Mouse (Mus musculus) midbrain, embryonic 13.5 days (tissue): ENCODE results near the gene Fig4. TPM values are rescaled to one million over a fixed set of nuclear protein-coding genes. Genes with fewer than 3 reads are reported as not detected.

ENCODE experiments used
- ATAC-seq: fragments of 200-750 bp; cut with Nextera tagmentation; 2 replicates; pipeline ENCODE4 v1.8.0; 2017; ENCODE audit warnings: mild to moderate bottlenecking, moderate TSS enrichment, moderate library complexity
- H3K27ac ChIP-seq: fragments of 300-500 bp; sonication (generic); 2 replicates; pipeline ENCODE4 v1.5.1; 2015; ENCODE audit warnings: inconsistent platforms, mild to moderate bottlenecking, moderate library complexity
- H3K27me3 ChIP-seq: fragments of 300-500 bp; sonication (generic); 2 replicates; pipeline ENCODE4 v1.6.1; 2015; ENCODE audit warnings: mild to moderate bottlenecking, inconsistent platforms
- H3K36me3 ChIP-seq: fragments of 300-500 bp; sonication (generic); 2 replicates; pipeline ENCODE4 v1.6.1; 2015; ENCODE audit warnings: mild to moderate bottlenecking, inconsistent platforms
- H3K4me1 ChIP-seq: fragments of 300-500 bp; sonication (generic); replicated peaks from 2 replicates; pipeline ENCODE4 v1.6.1; 2015; ENCODE audit warnings: inconsistent platforms
- H3K4me2 ChIP-seq: fragments of 300-500 bp; sonication (generic); replicated peaks from 2 replicates; pipeline ENCODE4 v1.6.1; 2015; ENCODE audit warnings: moderate library complexity, mild to moderate bottlenecking, inconsistent platforms
- H3K4me3 ChIP-seq: fragments of 300-500 bp; sonication (generic); replicated peaks from 2 replicates; pipeline ENCODE4 v1.5.1; 2015; ENCODE audit warnings: mild to moderate bottlenecking, inconsistent platforms
- H3K9ac ChIP-seq: fragments of 300-500 bp; sonication (generic); replicated peaks from 2 replicates; pipeline ENCODE4 v1.6.1; 2015; ENCODE audit warnings: mild to moderate bottlenecking, inconsistent platforms
- H3K9me3 ChIP-seq: fragments of 300-500 bp; sonication (generic); 2 replicates; pipeline ENCODE4 v1.6.1; 2016; ENCODE audit warnings: mild to moderate bottlenecking, inconsistent platforms
- WGBS: fragments of 180-500 bp; shearing (Covaris S2); methylation state at CpG from one replicate; pipeline ENCODE4 v1.1.7; 2015; 5-methylcytosine and 5-hydroxymethylcytosine counted together
- polyA plus RNA-seq: library from polyadenylated mRNA; unstranded; fragments of >200 nt; fragmentation: Nextera tagmentation; extraction: Ambion mirVana; gene quantifications from 2 replicates; pipeline ENCODE4 v1.2.1, GENCODE M21; 2015

Gene Fig4
- polyA plus RNA-seq, 1 experiment from 2014 or later: 27.9 TPM

GRCm38 (mm10) chr10:41235159-41235558, 67.9 kb downstream of the Fig4 start:
- H3K9me3 ChIP-seq: no peaks in the 10 kb centered on the region
- ATAC-seq: no peak
- H3K9ac ChIP-seq: no peak overlapping the region
- no peak overlapping the region for H3K4me3 ChIP-seq
- H3K27me3 ChIP-seq: no peaks in the 10 kb centered on the region
- H3K4me1 ChIP-seq: no peaks in the 10 kb centered on the region
- no peak overlapping the region for H3K4me2 ChIP-seq
- H3K27ac ChIP-seq: no peak overlapping the region
- peaks cover 4% of the 10 kb centered on the region; the same call in 1 of the 2 replicates for H3K36me3 ChIP-seq
- 90% methylated on average over 2 of the region's 2 CpGs for WGBS

GRCm38 (mm10) chr10:41234552-41234951, 68.5 kb downstream of the Fig4 start:
- ATAC-seq: no peak
- Histone ChIP-seq H3K27me3 (no peaks in the 10 kb centered on the region), H3K27ac (no peak overlapping the region), H3K36me3 (no peaks in the 10 kb centered on the region), H3K9ac (no peak overlapping the region), H3K4me2 (no peak overlapping the region), H3K4me1 (no peaks in the 10 kb centered on the region), H3K9me3 (no peaks in the 10 kb centered on the region), H3K4me3 (no peak overlapping the region)
- 80% methylated on average over 9 of the region's 9 CpGs for WGBS

GRCm38 (mm10) chr10:41233140-41233539, 69.9 kb downstream of the Fig4 start:
- Histone ChIP-seq H3K9me3 (no peaks in the 10 kb centered on the region), H3K4me3 (no peak overlapping the region), H3K36me3 (no peaks in the 10 kb centered on the region), H3K4me1 (no peaks in the 10 kb centered on the region), H3K4me2 (no peak overlapping the region), H3K27ac (no peak overlapping the region), H3K9ac (no peak overlapping the region), H3K27me3 (no peaks in the 10 kb centered on the region)
- ATAC-seq: no peak
- 86% methylated on average over 6 of the region's 6 CpGs for WGBS

- WGBS: 79% methylated on average over 6 of the region's 6 CpGs
- ATAC-seq: no peak
- peaks cover 9% of the 10 kb centered on the region; the same call in 1 of the 2 replicates for H3K36me3 ChIP-seq
These were observed 71.8 kb downstream of the Fig4 start for GRCm38 (mm10) chr10:41231163-41231835.

GRCm38 (mm10) chr10:41227626-41228025, 75.4 kb downstream of the Fig4 start:
- WGBS: 87% methylated on average over 7 of the region's 7 CpGs
- Histone ChIP-seq H3K4me3 (no peak overlapping the region), H3K4me1 (no peaks in the 10 kb centered on the region), H3K9ac (no peak overlapping the region), H3K27me3 (no peaks in the 10 kb centered on the region), H3K27ac (no peak overlapping the region), H3K9me3 (no peaks in the 10 kb centered on the region), H3K4me2 (no peak overlapping the region), H3K36me3 (peaks cover 23% of the 10 kb centered on the region)
- no peak for ATAC-seq

More at GRCm38 (mm10) chr10:41231163-41231835, 71.8 kb downstream of the Fig4 start:
- no peak overlapping the region for H3K4me3 ChIP-seq
- no peaks in the 10 kb centered on the region for H3K4me1 ChIP-seq
- no peaks in the 10 kb centered on the region for H3K9me3 ChIP-seq
- no peak overlapping the region for H3K27ac ChIP-seq
- H3K27me3 ChIP-seq: no peaks in the 10 kb centered on the region
- no peak overlapping the region for H3K9ac ChIP-seq
- no peak overlapping the region for H3K4me2 ChIP-seq

- Histone ChIP-seq H3K9ac (no peak overlapping the region), H3K4me2 (no peak overlapping the region), H3K27ac (no peak overlapping the region), H3K4me3 (no peak overlapping the region), H3K9me3 (no peaks in the 10 kb centered on the region), H3K27me3 (no peaks in the 10 kb centered on the region), H3K36me3 (peaks cover 32% of the 10 kb centered on the region), H3K4me1 (peaks cover 8% of the 10 kb centered on the region; the same call in 1 of the 2 replicates)
- ATAC-seq: no peak
- 83% methylated on average over 4 of the region's 4 CpGs for WGBS
These were observed 79.6 kb downstream of the Fig4 start for GRCm38 (mm10) chr10:41223499-41223898.

GRCm38 (mm10) chr10:41221204-41221603, 81.9 kb downstream of the Fig4 start:
- no peak overlapping the region for H3K4me2 ChIP-seq
- H3K36me3 ChIP-seq: peaks cover 23% of the 10 kb centered on the region
- no peak for ATAC-seq
- H3K9ac ChIP-seq: no peak overlapping the region
- no peaks in the 10 kb centered on the region for H3K9me3 ChIP-seq
- H3K4me3 ChIP-seq: no peak overlapping the region
- WGBS: 76% methylated on average over 4 of the region's 4 CpGs
- peaks cover 8% of the 10 kb centered on the region; the same call in 1 of the 2 replicates for H3K4me1 ChIP-seq
- no peak overlapping the region for H3K27ac ChIP-seq
- no peaks in the 10 kb centered on the region for H3K27me3 ChIP-seq

GRCm38 (mm10) chr10:41218897-41219296, 84.2 kb downstream of the Fig4 start:
- 82% methylated on average over 10 of the region's 10 CpGs for WGBS
- no peaks in the 10 kb centered on the region for H3K9me3 ChIP-seq
- no peak overlapping the region for H3K4me3 ChIP-seq
- H3K27me3 ChIP-seq: no peaks in the 10 kb centered on the region
- H3K27ac ChIP-seq: no peak overlapping the region
- H3K4me1 ChIP-seq: peaks cover 8% of the 10 kb centered on the region; the same call in 1 of the 2 replicates
- no peak for ATAC-seq
- peaks cover 23% of the 10 kb centered on the region for H3K36me3 ChIP-seq
- no peak overlapping the region for H3K9ac ChIP-seq
- H3K4me2 ChIP-seq: no peak overlapping the region

GRCm38 (mm10) chr10:41214083-41214482, 89.0 kb downstream of the Fig4 start:
- 83% methylated on average over 3 of the region's 3 CpGs for WGBS
- no peaks in the 10 kb centered on the region for H3K9me3 ChIP-seq
- no peak overlapping the region for H3K4me3 ChIP-seq

GRCm38 (mm10) chr10:41209538-41209937, 93.5 kb downstream of the Fig4 start:
- Histone ChIP-seq H3K4me1 (peaks cover 32% of the 10 kb centered on the region), H3K4me3 (no peak overlapping the region), H3K27ac (peak overlapping the region; percentile 86), H3K9me3 (no peaks in the 10 kb centered on the region), H3K9ac (no peak overlapping the region), H3K36me3 (no peaks in the 10 kb centered on the region), H3K4me2 (no peak overlapping the region; the same call in 1 of the 2 replicates), H3K27me3 (no peaks in the 10 kb centered on the region)
- ATAC-seq: peak; percentile 65
- whole genome bisulfite sequencing: 74% methylated on average over 4 of the region's 4 CpGs

More at GRCm38 (mm10) chr10:41214083-41214482, 89.0 kb downstream of the Fig4 start:
- Histone ChIP-seq H3K4me1 (peaks cover 21% of the 10 kb centered on the region), H3K4me2 (no peak overlapping the region), H3K27ac (no peak overlapping the region), H3K9ac (no peak overlapping the region), H3K27me3 (no peaks in the 10 kb centered on the region), H3K36me3 (peaks cover 3% of the 10 kb centered on the region; the same call in 1 of the 2 replicates)
- ATAC-seq: no peak

- no peak overlapping the region for H3K4me2 ChIP-seq
- H3K4me1 ChIP-seq: peaks cover 37% of the 10 kb centered on the region
- 43% methylated on average over 6 of the region's 6 CpGs for WGBS
- H3K36me3 ChIP-seq: no peaks in the 10 kb centered on the region
- no peaks in the 10 kb centered on the region for H3K9me3 ChIP-seq
- H3K27me3 ChIP-seq: no peaks in the 10 kb centered on the region
- H3K9ac ChIP-seq: no peak overlapping the region
- peak; percentile 92 for ATAC-seq
- H3K27ac ChIP-seq: peak overlapping the region; percentile 86
- H3K4me3 ChIP-seq: no peak overlapping the region
These were observed 94.1 kb downstream of the Fig4 start for GRCm38 (mm10) chr10:41208860-41209377.

- no peak for ATAC-seq
These were observed 97.4 kb downstream of the Fig4 start for GRCm38 (mm10) chr10:41205647-41206046.

More at GRCm38 (mm10) chr10:41205647-41206046, 97.4 kb downstream of the Fig4 start:
- Histone ChIP-seq H3K9ac (no peak overlapping the region), H3K27ac (no peak overlapping the region), H3K4me2 (no peak overlapping the region), H3K9me3 (no peaks in the 10 kb centered on the region), H3K27me3 (no peaks in the 10 kb centered on the region), H3K36me3 (no peaks in the 10 kb centered on the region; the same call in 1 of the 2 replicates), H3K4me1 (peaks cover 34% of the 10 kb centered on the region), H3K4me3 (no peak overlapping the region)
- WGBS: 88% methylated on average over 2 of the region's 2 CpGs
